Mouse (Mus musculus) lung, postnatal 14 days (tissue): Measurements from ENCODE around the gene 1700030K09Rik.

Experiments used
- DNase-seq: peaks from one replicate; pipeline ENCODE4 v3.0.0; 2021

1700030K09Rik gene

DNA sequence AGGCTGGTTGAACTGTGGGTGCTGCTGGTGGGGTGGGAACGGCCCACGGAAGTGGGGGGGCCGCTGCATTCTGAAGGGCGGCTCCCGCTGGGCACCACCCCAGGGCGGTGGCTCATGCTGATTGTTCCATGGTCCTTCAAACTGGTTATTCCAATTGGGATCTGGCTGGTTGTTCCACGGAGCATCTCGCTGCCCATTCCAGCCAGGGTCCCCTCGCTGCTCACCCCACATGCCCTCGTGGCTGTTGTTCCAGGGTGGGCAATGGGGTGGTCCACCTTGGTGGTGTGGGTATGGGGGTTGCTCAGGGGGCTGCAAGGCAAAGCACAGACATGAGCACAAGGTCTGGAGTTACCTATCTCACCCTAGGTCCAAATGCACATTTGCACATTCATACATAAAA is 20.5 kb downstream of the 1700030K09Rik start:
- no peak for DNase-seq

DNA sequence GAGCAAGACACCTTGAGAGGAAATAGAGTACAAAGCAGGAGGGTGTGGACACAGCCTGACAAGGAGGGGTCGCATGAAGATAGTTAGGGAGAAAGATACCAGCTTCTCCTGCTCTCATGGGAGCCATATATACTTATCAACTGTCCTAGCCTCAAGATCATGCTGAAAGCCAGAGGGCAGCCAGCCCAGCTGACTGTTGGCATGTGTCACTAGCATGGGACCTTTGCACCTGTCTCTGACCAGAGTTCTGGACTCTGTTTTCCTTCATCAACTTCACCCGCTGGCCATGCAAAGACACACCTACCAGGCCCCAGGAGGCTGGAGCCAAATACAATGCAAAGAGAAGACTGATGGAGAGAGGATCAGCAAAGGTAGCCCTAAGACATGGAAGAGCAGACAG is 25.6 kb downstream of the 1700030K09Rik start:
- DNase-seq = no peak

GRCm38 (mm10) chr8:72469984-72470383 is 26.3 kb downstream of the 1700030K09Rik start:
- DNase-seq = no peak

DNA sequence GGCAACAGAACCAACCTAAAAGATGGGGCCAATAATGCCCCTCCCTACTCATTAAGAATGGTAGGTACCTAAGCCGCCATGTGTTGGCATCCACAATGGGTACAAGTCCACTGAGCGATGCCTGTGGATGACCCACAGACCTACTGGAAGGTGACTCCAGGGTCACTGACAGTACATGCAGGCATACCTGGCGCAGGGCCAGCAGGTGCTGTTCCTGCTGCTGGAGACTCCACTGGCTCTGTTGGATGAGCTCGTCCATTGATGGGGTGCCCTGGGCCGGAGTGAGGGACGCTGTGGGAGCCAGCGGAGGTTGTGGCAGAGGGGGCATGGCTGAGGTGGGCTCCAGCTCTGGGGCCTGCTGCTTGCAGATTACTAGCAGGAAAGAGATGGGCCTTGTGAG is 27.0 kb downstream of the 1700030K09Rik start:
- DNase-seq = no peak

DNA sequence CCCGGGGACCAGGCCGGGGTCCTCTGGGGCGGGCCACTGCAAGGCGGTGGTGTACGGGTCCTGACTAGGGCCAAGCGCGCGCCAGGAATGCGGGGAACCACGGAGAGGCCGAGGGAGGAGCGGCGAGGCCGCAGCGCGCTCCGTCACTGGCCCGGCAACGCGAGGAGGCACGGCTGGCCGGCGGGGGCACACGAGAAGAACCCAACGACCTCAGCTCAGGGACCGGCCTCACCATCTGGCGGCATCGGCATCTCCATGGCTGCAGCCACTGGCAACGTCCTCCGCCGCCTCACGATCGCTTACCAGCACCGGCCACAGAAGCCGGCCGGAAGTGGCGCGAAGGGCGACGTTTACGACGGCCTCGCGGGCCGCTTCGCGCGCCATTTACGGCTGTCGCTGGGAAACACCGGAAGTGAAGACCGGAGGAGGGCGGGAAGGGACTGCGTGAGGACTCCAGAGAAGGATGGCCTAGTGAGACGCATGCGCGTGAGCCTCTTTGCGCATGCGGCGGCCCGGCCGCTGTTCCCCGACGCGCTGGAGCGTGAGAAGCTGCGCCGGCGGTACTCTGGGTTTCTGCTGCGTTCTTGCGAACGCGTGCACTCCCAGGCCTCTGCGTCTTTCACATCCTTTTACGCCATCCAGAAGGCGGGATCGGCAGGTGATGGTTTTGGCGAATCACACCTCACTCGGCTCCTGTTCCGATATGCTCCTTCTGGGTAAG is 31.3 kb downstream of the 1700030K09Rik start, which contains the start of gene Cherp:
Cherp (minus strand) TSS at position 401 of the 721 bp plus-strand sequence.
- DNase-seq = peak; percentile 95

GRCm38 (mm10) chr8:72485456-72486199 is 41.9 kb downstream of the 1700030K09Rik start:
- DNase-seq = peak; percentile 75

DNA sequence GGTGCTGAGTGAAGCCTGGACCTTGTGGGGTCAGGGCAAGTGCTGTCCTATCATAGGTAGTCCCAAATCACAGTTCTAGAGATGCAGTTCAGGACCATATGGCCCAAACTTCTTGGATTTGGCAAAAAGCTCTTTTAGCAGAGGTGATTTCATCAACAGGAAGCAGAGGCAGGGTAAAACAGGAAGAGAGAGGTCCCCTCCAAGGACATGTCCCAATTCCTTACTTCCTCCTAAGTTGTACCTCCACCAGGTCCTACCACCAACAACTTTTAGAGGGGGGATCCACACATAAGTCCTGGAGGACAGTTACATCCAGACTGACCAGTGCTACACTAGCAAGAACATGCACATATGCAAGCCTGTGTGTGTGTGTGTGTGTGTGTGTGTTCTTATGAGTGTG is 43.3 kb downstream of the 1700030K09Rik start:
- no peak for DNase-seq

DNA sequence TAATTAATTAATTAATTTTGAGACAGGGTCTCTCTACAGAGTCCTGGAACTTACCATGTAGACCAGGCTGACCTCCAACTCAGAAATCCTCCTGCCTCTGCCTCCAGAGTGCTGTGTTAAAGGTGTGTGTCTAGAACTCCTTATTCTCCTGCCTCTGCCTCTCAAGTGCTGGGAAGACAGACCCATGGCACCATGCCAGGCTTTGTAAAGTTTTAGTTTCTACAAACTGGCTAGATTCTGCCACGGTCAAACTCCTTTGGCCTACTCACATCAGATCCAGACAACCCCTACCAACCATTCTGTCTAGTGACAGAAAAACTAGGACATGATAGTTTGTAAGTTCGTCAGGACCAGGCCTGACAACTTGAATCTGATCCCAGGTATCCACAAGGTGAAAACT is 47.3 kb downstream of the 1700030K09Rik start:
- DNase-seq = no peak

- DNase-seq = no peak
Observed at GRCm38 (mm10) chr8:72491680-72492621, 48.3 kb downstream of the 1700030K09Rik start, which contains the start of gene Slc35e1. Slc35e1 (minus strand) TSS chr8:72492614.

DNA sequence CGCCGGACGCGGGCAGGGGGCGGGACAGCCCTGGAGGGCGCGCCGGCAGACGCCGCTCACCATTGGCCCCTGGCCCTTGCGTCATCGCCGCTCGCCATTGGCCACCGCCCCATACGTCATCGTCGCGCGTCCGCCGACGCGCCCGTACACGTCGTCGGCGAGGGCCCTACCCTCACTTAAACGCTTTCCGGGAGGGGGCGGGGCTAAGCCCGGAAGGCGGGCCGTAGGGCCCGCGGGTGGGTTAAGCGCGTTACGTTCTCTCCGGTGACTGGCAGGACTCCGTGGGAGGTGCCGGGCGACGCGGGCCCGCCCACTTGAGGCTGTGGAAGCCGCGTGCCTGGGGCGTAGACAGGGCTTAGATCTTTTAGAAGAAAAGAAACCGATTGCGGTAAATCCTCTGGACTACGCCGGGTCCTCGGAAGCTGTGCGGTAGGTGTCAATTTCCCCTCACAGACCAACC is 49.0 kb downstream of the 1700030K09Rik start:
- peak; percentile 100 for DNase-seq

DNA sequence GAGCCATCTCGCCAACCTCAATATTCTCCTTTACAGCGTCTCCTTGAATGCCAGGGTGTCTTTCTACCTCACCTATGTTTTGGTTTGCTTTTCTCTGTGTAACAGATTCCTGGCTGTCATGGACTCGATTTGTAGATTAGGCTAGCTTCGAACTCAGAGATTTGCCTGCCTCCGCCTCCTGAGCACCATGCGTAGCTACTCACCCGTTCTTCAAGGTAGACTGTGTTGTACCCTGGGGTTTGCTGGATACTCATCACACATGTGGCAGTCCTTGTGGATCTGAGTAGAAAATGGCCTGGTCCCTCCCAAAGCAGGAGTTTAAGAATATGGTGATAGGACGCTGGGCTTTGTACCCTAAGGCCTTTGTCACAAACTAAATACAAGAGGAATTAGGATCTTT is 49.7 kb downstream of the 1700030K09Rik start:
- DNase-seq = no peak

DNA sequence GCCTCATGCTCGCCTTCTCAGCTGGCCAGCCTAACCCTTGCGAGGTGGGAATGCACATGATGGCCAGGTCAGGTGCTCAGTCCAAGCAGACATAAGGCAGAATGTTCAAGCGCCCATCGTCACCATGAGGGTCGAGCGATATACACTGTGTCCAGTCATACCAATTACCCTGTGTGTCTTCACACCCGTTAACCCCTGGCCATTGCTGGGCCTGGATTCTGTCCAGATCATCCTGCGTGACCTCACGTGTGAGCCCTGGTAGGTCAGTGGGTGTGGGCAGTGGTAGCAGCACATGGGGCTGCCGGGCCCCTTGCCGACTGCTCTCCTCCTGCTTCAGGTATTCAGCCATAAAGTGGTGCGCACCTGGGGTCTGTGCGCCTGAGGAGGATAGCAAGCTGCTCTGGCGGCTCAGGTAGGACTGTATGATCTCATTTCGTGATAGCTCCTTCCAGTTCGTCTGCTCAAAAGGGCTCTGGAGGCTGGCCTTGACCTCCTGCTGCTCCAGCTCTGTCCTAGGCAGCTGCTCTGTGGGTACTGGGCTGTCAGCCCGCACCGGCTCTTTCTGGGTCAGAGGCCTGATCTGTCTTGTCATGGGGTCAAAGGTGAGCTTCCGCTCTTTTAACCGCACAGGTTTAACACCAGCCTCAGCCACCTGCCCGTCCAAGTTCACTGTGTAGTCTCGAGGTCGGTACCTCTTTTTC is 51.9 kb downstream of the 1700030K09Rik start:
- no peak for DNase-seq

- no peak for DNase-seq
Observed at GRCm38 (mm10) chr8:72496217-72496616, 52.5 kb downstream of the 1700030K09Rik start.

- no peak for DNase-seq
Observed at GRCm38 (mm10) chr8:72497911-72498310, 54.2 kb downstream of the 1700030K09Rik start.

GRCm38 (mm10) chr8:72498527-72498926 is 54.8 kb downstream of the 1700030K09Rik start:
- no peak for DNase-seq

DNA sequence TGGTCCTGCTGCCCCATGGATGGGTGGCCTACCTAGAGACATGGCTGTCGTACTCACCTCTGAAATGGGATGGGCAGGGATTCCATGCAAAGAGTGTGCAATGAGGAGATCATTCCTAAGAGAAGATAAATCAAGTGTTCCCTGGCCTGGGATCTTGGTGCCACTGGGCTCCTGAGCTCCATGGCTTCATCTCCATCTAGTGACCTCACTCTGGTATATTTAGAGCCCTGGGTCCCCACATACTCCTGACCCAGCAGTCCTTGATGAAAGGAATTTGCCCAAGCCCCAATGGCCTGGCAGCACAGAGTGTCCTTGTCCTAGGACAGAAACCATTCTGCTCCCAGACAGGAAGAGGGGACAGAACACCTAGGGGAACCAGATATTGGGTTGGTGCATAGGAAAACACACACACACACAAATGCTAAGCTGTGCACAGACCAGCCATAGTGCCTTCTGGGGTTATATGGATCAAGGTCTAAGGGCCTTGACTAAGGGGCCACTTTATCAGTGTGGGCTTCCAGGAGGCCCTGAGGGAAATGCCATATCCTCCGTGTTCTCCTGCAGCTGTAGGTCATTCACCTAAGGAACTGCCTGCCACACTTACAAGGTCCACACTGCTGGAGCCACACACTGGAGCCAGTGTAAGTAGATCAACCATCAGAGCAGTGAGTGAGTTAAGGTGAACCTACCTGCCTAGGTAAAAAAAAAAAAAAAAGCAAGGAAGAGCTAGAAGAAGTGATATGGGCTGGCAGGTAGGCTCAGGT is 56.0 kb downstream of the 1700030K09Rik start:
- DNase-seq = no peak

GRCm38 (mm10) chr8:72500521-72500931 is 56.8 kb downstream of the 1700030K09Rik start:
- DNase-seq = no peak

DNA sequence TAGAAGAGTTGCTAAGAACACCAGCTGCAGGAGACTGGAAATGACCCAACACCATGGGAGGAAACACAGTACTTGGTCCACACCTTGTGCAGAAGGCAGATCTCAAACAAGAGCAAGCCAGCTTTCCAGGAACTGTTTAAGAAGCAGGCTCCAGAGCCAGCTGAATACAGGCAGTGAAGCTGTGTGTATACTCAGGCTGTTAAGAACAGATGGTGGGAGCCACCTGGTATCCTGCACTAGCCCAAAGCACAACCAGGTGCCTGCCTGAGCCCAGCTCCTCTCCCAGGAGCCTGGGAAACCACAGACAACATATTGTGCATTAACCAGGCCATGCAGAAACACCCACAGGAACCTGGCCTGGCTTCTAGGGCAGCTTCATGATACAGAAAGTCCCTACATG is 60.5 kb downstream of the 1700030K09Rik start:
- no peak for DNase-seq

GRCm38 (mm10) chr8:72504637-72505314 is 61.1 kb downstream of the 1700030K09Rik start:
- DNase-seq = no peak

DNA sequence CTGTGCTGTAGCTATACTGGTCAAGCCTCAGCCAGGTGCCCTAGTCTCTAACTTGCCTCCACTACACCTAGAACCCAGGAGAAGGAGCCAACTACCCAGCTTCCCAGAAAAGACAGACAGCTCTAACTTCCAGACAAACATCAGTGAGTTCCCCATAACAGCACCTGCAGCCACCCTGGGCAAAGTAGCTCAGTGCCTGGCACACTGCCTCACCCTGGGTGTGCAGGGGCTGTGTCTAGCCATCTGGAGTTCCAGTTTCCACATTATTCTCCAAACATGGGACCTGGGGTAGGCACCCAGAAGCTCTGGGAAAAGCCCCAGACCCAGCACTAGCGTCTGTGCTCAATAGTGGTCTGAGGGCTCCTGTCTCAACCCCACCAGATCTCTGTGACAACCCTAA is 63.8 kb downstream of the 1700030K09Rik start:
- DNase-seq = no peak
